Mouse (Mus musculus): ENCODE measurements at regions not wholly inside any gene's neighbourhood (a gene's known extent, or its start where the extent isn't known, plus 50 kb on each side); places are given as distances from the start of the nearest gene placed in this dataset.

DNA sequence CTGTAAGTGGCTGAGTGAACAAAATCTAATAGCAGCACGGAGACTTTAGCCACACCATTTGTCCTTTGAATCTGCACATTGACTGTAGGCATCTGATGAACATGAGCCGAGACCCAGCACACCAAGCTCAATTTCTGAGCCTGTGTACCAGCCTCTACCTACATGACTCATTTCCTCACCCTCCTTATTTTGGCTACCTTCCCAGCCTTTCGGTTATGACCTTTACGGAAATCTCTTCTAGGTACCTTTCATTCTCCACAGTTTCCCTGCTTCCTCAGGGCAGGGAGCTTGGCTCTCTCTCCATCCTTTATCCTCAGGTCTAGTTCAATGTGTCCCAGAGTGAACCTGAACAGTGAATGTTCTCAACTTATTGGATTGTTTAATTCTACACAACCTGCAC, 77.3 kb upstream of the Hs3st1 start:
- no peak for TF ChIP-seq CTCF (IDR thresholded peaks at IDR 0.05; ENCODE audit: low read depth)
- TF ChIP-seq EP300 (IDR thresholded peaks at IDR 0.05; ENCODE audit: low read depth), result no peak

Data from liver, postnatal 0 days (tissue).